In genomic region chr13:43558959-43559358, GRCm38 (mm10) we compare ENCODE assay signal across 8 mouse cellular contexts. TPM values are rescaled to one million over a fixed set of nuclear protein-coding genes. Genes with fewer than 3 reads are reported as not detected.
DNase-seq lines count a peak whose midpoint lies in the region; ATAC-seq and TF ChIP-seq lines count a peak whose summit lies in the region.

No protein-coding gene starts in this region.

- no peak for TF ChIP-seq POLR2A in liver, adult 2 months (IDR thresholded peaks at IDR 0.05; ENCODE audit: extremely low read depth, insufficient read depth, low read length)
- TF ChIP-seq POLR2A in embryonic fibroblast, embryonic 13.5 days (IDR thresholded peaks at IDR 0.05; ENCODE audit: low read depth, low read length): no peak

- peaks cover 19% of the 10 kb centered on the region; the same call in 1 of the 2 replicates for H3K79me2 ChIP-seq in liver, adult 2 months (ENCODE audit: control insufficient read depth, insufficient read depth, low read length)

- TF ChIP-seq CTCF in liver, adult 2 months (IDR thresholded peaks at IDR 0.05; ENCODE audit: low read depth, low read length): no peak
- TF ChIP-seq CTCF in embryonic fibroblast, embryonic 13.5 days (IDR thresholded peaks at IDR 0.05; ENCODE audit: borderline replicate concordance, insufficient read depth, low read length): no peak

- peak overlapping the region; percentile 72; the same call in 1 of the 2 replicates for H3K4me3 ChIP-seq in liver, adult 2 months (ENCODE audit: insufficient read depth, low read depth, low read length)
- peak overlapping the region; percentile 63; the same call in 1 of the 2 replicates for H3K4me3 ChIP-seq in embryonic fibroblast, embryonic 13.5 days (ENCODE audit: insufficient read depth, low read length)
- peak overlapping the region; percentile 83 for H3K4me3 ChIP-seq in limb, embryonic 10.5 days
- H3K4me3 ChIP-seq in neural tube, embryonic 14.5 days (ENCODE audit: low read depth, low read length): peak overlapping the region; percentile 71; the same call in 1 of the 2 replicates

- peaks cover 7% of the 10 kb centered on the region; the same call in 1 of the 2 replicates for H3K4me1 ChIP-seq in liver, adult 2 months (ENCODE audit: control insufficient read depth, insufficient read depth, low read length)
- H3K4me1 ChIP-seq in embryonic fibroblast, embryonic 13.5 days (ENCODE audit: control insufficient read depth, insufficient read depth, low read length): peaks cover 4% of the 10 kb centered on the region
- peaks cover 34% of the 10 kb centered on the region for H3K4me1 ChIP-seq in limb, embryonic 10.5 days
- H3K4me1 ChIP-seq in neural tube, embryonic 14.5 days (ENCODE audit: control insufficient read depth, insufficient read depth, low read length): 0 out of 2 replicates have a peak, but pooled peaks cover 6% of the 10 kb centered on the region

- H3K9ac ChIP-seq in liver, adult 2 months (ENCODE audit: low read depth, low read length): no peak overlapping the region
- no peak overlapping the region for H3K9ac ChIP-seq in neural tube, embryonic 14.5 days (replicated peaks; ENCODE audit: low read depth, low read length)

- no peak for ATAC-seq in neural tube, embryonic 14.5 days (ENCODE audit: low read depth)

- H3K4me2 ChIP-seq in neural tube, embryonic 14.5 days (ENCODE audit: low read depth, low read length): peak overlapping the region; percentile 92

- H3K27ac ChIP-seq in liver, adult 2 months (replicated peaks; ENCODE audit: insufficient read depth, low read depth, low read length): no peak overlapping the region
- no peak overlapping the region for H3K27ac ChIP-seq in embryonic fibroblast, embryonic 13.5 days (ENCODE audit: insufficient read depth, low read length)
- no peak overlapping the region for H3K27ac ChIP-seq in limb, embryonic 10.5 days
- H3K27ac ChIP-seq in neural tube, embryonic 14.5 days (ENCODE audit: low read depth, low read length): no peak overlapping the region

- H3K9me3 ChIP-seq in limb, embryonic 10.5 days (replicated peaks): no peaks in the 10 kb centered on the region
- no peaks in the 10 kb centered on the region for H3K9me3 ChIP-seq in neural tube, embryonic 14.5 days (ENCODE audit: control insufficient read depth, low read length)

- WGBS in liver, adult 2 months: 21% methylated on average over 6 of the region's 6 CpGs
- 23% methylated on average over 6 of the region's 6 CpGs for WGBS in limb, embryonic 10.5 days
- 29% methylated on average over 6 of the region's 6 CpGs for WGBS in neural tube, embryonic 14.5 days

- intact Hi-C loops in left cerebral cortex, postnatal 36 days (cut with DNase I): loop anchor here (10.0 kb wide), 1 partner anchor 374 kb away; no protein-coding TSS in a partner anchor

- H3K27me3 ChIP-seq in liver, adult 2 months (ENCODE audit: control insufficient read depth, insufficient read depth, low read length): no peaks in the 10 kb centered on the region
- H3K27me3 ChIP-seq in limb, embryonic 10.5 days (ENCODE audit: low read depth, poor library complexity, severe bottlenecking): peaks cover 6% of the 10 kb centered on the region; the same call in 1 of the 2 replicates
- no peaks in the 10 kb centered on the region for H3K27me3 ChIP-seq in neural tube, embryonic 14.5 days (ENCODE audit: control insufficient read depth, insufficient read depth, low read length)

- DNase-seq in liver, adult 2 months (ENCODE audit: extremely low read depth, low read depth, low spot score): peak; percentile 41
- no peak for DNase-seq in liver
- no peak for DNase-seq in limb, embryonic 10.5 days (ENCODE audit: low spot score)
- DNase-seq in left cerebral cortex, postnatal 36 days (ENCODE audit: low spot score in 2 of 2): no peak
- no peak for DNase-seq in layer of hippocampus, postnatal 10 days (ENCODE audit: low spot score in 2 of 2)
- no peak for DNase-seq in thymus, postnatal 36 days

- H3K36me3 ChIP-seq in liver, adult 2 months (ENCODE audit: control insufficient read depth, insufficient read depth, low read length): peaks cover 2% of the 10 kb centered on the region; the same call in 1 of the 2 replicates
- H3K36me3 ChIP-seq in limb, embryonic 10.5 days: peaks cover 6% of the 10 kb centered on the region
- no peaks in the 10 kb centered on the region for H3K36me3 ChIP-seq in neural tube, embryonic 14.5 days (ENCODE audit: control insufficient read depth, insufficient read depth, low read length)

RNA-seq across cellular contexts. Expression of gene Mcur1, which starts 1.0 kb away (rescaled TPM):
- total RNA-seq in liver, adult 2 months (2014; rRNA removed): 14.7 and 17.9 TPM in 2 replicates
- 14.8 and 16.6 TPM in 2 replicates for polyA plus RNA-seq in liver, adult 2 months (2012; rRNA removed)
- polyA plus RNA-seq in embryonic fibroblast, embryonic 13.5 days (2011; ENCODE audit: insufficient read length, low read depth, missing spikeins): 11.8 and 14.1 TPM in 2 replicates
- polyA plus RNA-seq in limb, embryonic 10.5 days (2016; fragmentation: Nextera tagmentation; extraction: Ambion mirVana): 10.6 and 12.1 TPM in 2 replicates
- 8.6 and 9.9 TPM in 2 replicates for polyA plus RNA-seq in neural tube, embryonic 14.5 days (2014; fragmentation: Nextera tagmentation; extraction: Ambion mirVana)
- 10 to 100 TPM; 14.9 to 18.5 TPM for total RNA-seq in left cerebral cortex, postnatal 36 days (2021)
- total RNA-seq in layer of hippocampus, postnatal 10 days (2021): 10 to 100 TPM; 19.8 TPM

RNA-seq across cellular contexts. Expression of gene Rnf182, which starts 56.6 kb away (rescaled TPM):
- not detected in 2 replicates for total RNA-seq in liver, adult 2 months (2014; rRNA removed)
- polyA plus RNA-seq in liver, adult 2 months (2012; rRNA removed): 0.02 TPM in 1 of 2 replicates, not detected in the other
- 0.47 TPM in 1 of 2 replicates, not detected in the other for polyA plus RNA-seq in embryonic fibroblast, embryonic 13.5 days (2011; ENCODE audit: insufficient read length, low read depth, missing spikeins)
- polyA plus RNA-seq in limb, embryonic 10.5 days (2016; fragmentation: Nextera tagmentation; extraction: Ambion mirVana): 3.2 and 5.5 TPM in 2 replicates
- polyA plus RNA-seq in neural tube, embryonic 14.5 days (2014; fragmentation: Nextera tagmentation; extraction: Ambion mirVana): 27.5 and 35.1 TPM in 2 replicates
- total RNA-seq in left cerebral cortex, postnatal 36 days (2021): 1 to 10 TPM; 7.1 to 8.4 TPM
- total RNA-seq in layer of hippocampus, postnatal 10 days (2021): 10 to 100 TPM; 33.4 to 37.8 TPM
